ENCODE assay signal across 35 mouse cellular contexts in the genomic region with DNA sequence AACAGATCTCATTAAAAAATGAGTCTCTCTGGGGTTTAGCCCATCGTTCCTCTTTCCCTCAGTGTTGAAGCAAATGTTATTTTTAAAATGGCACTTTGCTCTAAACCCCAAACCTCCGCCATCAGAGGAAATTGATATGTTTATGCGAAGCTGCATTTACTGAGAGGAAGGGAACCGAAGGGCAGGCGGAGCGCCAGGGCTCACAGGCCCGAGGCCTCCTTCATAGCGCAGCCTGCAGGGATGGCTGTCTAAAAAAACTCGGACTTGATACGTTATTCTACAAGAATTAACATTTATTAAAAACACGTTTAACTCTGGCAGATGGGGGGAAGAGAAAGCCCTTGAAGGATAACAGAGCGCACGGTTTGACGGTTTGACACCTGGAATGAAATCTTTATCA. TPM values are rescaled to one million over a fixed set of nuclear protein-coding genes. Genes with fewer than 3 reads are reported as not detected.
DNase-seq lines count a peak whose midpoint lies in the region; ATAC-seq and TF ChIP-seq lines count a peak whose summit lies in the region.
"Had no signal": no experiment of that assay in that cellular context is flagged by ENCODE, and none has a peak within 500 bp of the region (broad histone marks: within the 10 kb centered on the region; RNA-seq: fewer than 3 reads in every experiment).

No protein-coding gene starts in this region.

- peak overlapping the region; percentile 77 for H3K27ac ChIP-seq in intestine, embryonic 14.5 days (ENCODE audit: low read depth)
- no peak overlapping the region for H3K27ac ChIP-seq in intestine, postnatal 0 days (ENCODE audit: low read depth, low read length)
- H3K27ac ChIP-seq in ES-E14 (ENCODE audit: insufficient read depth, low read depth, low read length, poor library complexity, severe bottlenecking): no peak overlapping the region
- no peak overlapping the region for H3K27ac ChIP-seq in embryonic facial prominence, embryonic 14.5 days (replicated peaks; ENCODE audit: low read depth, low read length)
- H3K27ac ChIP-seq in stomach, embryonic 16.5 days (ENCODE audit: low read length): no peak overlapping the region; the same call in 1 of the 2 replicates
- H3K27ac ChIP-seq: embryonic facial prominence, embryonic 13.5 days; heart, embryonic 13.5 days; hindbrain, embryonic 10.5 days; hindbrain, embryonic 15.5 days; limb, embryonic 10.5 days; limb, embryonic 15.5 days; liver, embryonic 15.5 days; macrophage; midbrain, embryonic 13.5 days had no signal

- no peak overlapping the region for H3K9ac ChIP-seq in intestine, embryonic 14.5 days (ENCODE audit: low read length)
- no peak overlapping the region for H3K9ac ChIP-seq in intestine, postnatal 0 days (ENCODE audit: low read depth, low read length)
- no peak overlapping the region for H3K9ac ChIP-seq in ES-E14 (ENCODE audit: insufficient read depth, low read depth, low read length, poor library complexity, severe bottlenecking)
- H3K9ac ChIP-seq in embryonic facial prominence, embryonic 14.5 days (ENCODE audit: low read depth, low read length): no peak overlapping the region
- H3K9ac ChIP-seq in stomach, embryonic 16.5 days (ENCODE audit: low read length): no peak overlapping the region; the same call in 1 of the 2 replicates
- H3K9ac ChIP-seq: embryonic facial prominence, embryonic 13.5 days; heart, embryonic 13.5 days; hindbrain, embryonic 15.5 days; limb, embryonic 15.5 days; liver, embryonic 15.5 days; midbrain, embryonic 13.5 days had no signal

- H3K4me3 ChIP-seq in intestine, embryonic 14.5 days (ENCODE audit: low read depth, low read length): no peak overlapping the region
- no peak overlapping the region for H3K4me3 ChIP-seq in intestine, postnatal 0 days (ENCODE audit: low read depth, low read length)
- H3K4me3 ChIP-seq in ES-E14 (ENCODE audit: insufficient read depth in 1 of 2, low read depth in 1 of 2, low read length in 2 of 2, poor library complexity in 1 of 2, severe bottlenecking in 1 of 2): no peak overlapping the region
- H3K4me3 ChIP-seq in embryonic facial prominence, embryonic 14.5 days (ENCODE audit: low read depth, low read length): no peak overlapping the region
- no peak overlapping the region for H3K4me3 ChIP-seq in stomach, embryonic 16.5 days (replicated peaks; ENCODE audit: low read length)
- H3K4me3 ChIP-seq: embryonic facial prominence, embryonic 13.5 days; erythroblast, embryonic 14.5 days; heart, embryonic 13.5 days; hindbrain, embryonic 10.5 days; hindbrain, embryonic 15.5 days; limb, embryonic 10.5 days; limb, embryonic 15.5 days; liver, embryonic 15.5 days; midbrain, embryonic 13.5 days had no signal

- peaks cover 3% of the 10 kb centered on the region; the same call in 1 of the 2 replicates for H3K4me1 ChIP-seq in intestine, embryonic 14.5 days (replicated peaks; ENCODE audit: control insufficient read depth, insufficient read depth, low read length)
- no peaks in the 10 kb centered on the region for H3K4me1 ChIP-seq in intestine, postnatal 0 days (replicated peaks; ENCODE audit: control insufficient read depth, insufficient read depth, low read length)
- peaks cover 0 to 4% of the 10 kb centered on the region in 2 experiments; a peak in 2 of 4 replicates for H3K4me1 ChIP-seq in ES-E14 (ENCODE audit: control insufficient read depth in 2 of 2, insufficient read depth in 2 of 2, low read length in 2 of 2, poor library complexity in 1 of 2)
- H3K4me1 ChIP-seq in embryonic facial prominence, embryonic 14.5 days (ENCODE audit: control insufficient read depth, insufficient read depth, low read length): no peaks in the 10 kb centered on the region
- H3K4me1 ChIP-seq in stomach, embryonic 16.5 days (ENCODE audit: control insufficient read depth, insufficient read depth, low read length): peaks cover 7% of the 10 kb centered on the region
- H3K4me1 ChIP-seq: embryonic facial prominence, embryonic 13.5 days had no signal

- WGBS in intestine, embryonic 14.5 days: 42% methylated on average over 14 of the region's 14 CpGs
- WGBS in intestine, postnatal 0 days: 64% methylated on average over 14 of the region's 14 CpGs
- whole genome bisulfite sequencing in embryonic facial prominence, embryonic 14.5 days: 58% methylated on average over 14 of the region's 14 CpGs
- WGBS in stomach, embryonic 16.5 days: 40% methylated on average over 14 of the region's 14 CpGs

- H3K36me3 ChIP-seq in intestine, embryonic 14.5 days (ENCODE audit: control insufficient read depth, insufficient read depth, low read length): no peaks in the 10 kb centered on the region
- H3K36me3 ChIP-seq in intestine, postnatal 0 days (ENCODE audit: control insufficient read depth, insufficient read depth): no peaks in the 10 kb centered on the region
- H3K36me3 ChIP-seq in ES-E14 (ENCODE audit: control insufficient read depth, insufficient read depth, low read length, poor library complexity, severe bottlenecking): no peaks in the 10 kb centered on the region
- H3K36me3 ChIP-seq in embryonic facial prominence, embryonic 14.5 days (ENCODE audit: control insufficient read depth, insufficient read depth, low read length): no peaks in the 10 kb centered on the region
- no peaks in the 10 kb centered on the region for H3K36me3 ChIP-seq in stomach, embryonic 16.5 days (ENCODE audit: control insufficient read depth, insufficient read depth, low read length)
- H3K36me3 ChIP-seq: embryonic facial prominence, embryonic 13.5 days; heart, embryonic 13.5 days; hindbrain, embryonic 10.5 days; hindbrain, embryonic 15.5 days; limb, embryonic 10.5 days; limb, embryonic 15.5 days; liver, embryonic 15.5 days; midbrain, embryonic 13.5 days had no signal

- peak; percentile 64 for DNase-seq in intestine, embryonic 14.5 days (ENCODE audit: low spot score)
- DNase-seq in ES-E14 (ENCODE audit: low read depth, low spot score): no peak
- peak; percentile 63 for DNase-seq in embryonic facial prominence, embryonic 14.5 days (ENCODE audit: low spot score)
- no peak for DNase-seq in heart, postnatal 14 days
- DNase-seq in layer of hippocampus, adult 18-20 months (ENCODE audit: low spot score in 2 of 2): no peak
- DNase-seq: adrenal gland, adult 8-10 months; kidney, adult 9 months; kidney, postnatal 10 days; layer of hippocampus, adult 9-11 months had no signal

- intact Hi-C loops in heart, postnatal 14 days (cut with DNase I): no loop called here

- H3K9me3 ChIP-seq in intestine, embryonic 14.5 days (ENCODE audit: control insufficient read depth, low read length): no peaks in the 10 kb centered on the region
- no peaks in the 10 kb centered on the region for H3K9me3 ChIP-seq in intestine, postnatal 0 days (ENCODE audit: control insufficient read depth)
- H3K9me3 ChIP-seq in ES-E14 (ENCODE audit: control insufficient read depth, insufficient read depth, low read depth, low read length): no peaks in the 10 kb centered on the region
- H3K9me3 ChIP-seq in embryonic facial prominence, embryonic 14.5 days (ENCODE audit: control insufficient read depth, low read length): no peaks in the 10 kb centered on the region
- no peaks in the 10 kb centered on the region for H3K9me3 ChIP-seq in stomach, embryonic 16.5 days (replicated peaks; ENCODE audit: control insufficient read depth, low read length)
- H3K9me3 ChIP-seq: heart, embryonic 13.5 days; hindbrain, embryonic 10.5 days; hindbrain, embryonic 15.5 days; limb, embryonic 10.5 days; limb, embryonic 15.5 days; liver, embryonic 15.5 days; midbrain, embryonic 13.5 days had no signal

- in situ Hi-C loops in ES-E14 (cut with MboI; ENCODE audit: low sequenced_read_pairs in 2 of 2, unreplicated experiment in 2 of 2): no loop called here

- no peak for TF ChIP-seq CTCF in intestine, postnatal 0 days (IDR thresholded peaks at IDR 0.05; ENCODE audit: low read depth)

- no peaks in the 10 kb centered on the region for H3K27me3 ChIP-seq in intestine, embryonic 14.5 days (replicated peaks; ENCODE audit: control insufficient read depth, insufficient read depth, low read length)
- no peaks in the 10 kb centered on the region for H3K27me3 ChIP-seq in intestine, postnatal 0 days (replicated peaks; ENCODE audit: control insufficient read depth, insufficient read depth, low read length)
- H3K27me3 ChIP-seq in embryonic facial prominence, embryonic 14.5 days (replicated peaks; ENCODE audit: control insufficient read depth, insufficient read depth, low read length): no peaks in the 10 kb centered on the region
- no peaks in the 10 kb centered on the region for H3K27me3 ChIP-seq in stomach, embryonic 16.5 days (ENCODE audit: control insufficient read depth, insufficient read depth, low read length)
- H3K27me3 ChIP-seq: embryonic facial prominence, embryonic 13.5 days; heart, embryonic 13.5 days; hindbrain, embryonic 15.5 days; limb, embryonic 15.5 days; liver, embryonic 15.5 days; midbrain, embryonic 13.5 days had no signal

- no peak for ATAC-seq in intestine, embryonic 14.5 days (replicated peaks; ENCODE audit: low FRiP score, low TSS enrichment, low read depth)
- no peak for ATAC-seq in intestine, postnatal 0 days
- ATAC-seq in embryonic facial prominence, embryonic 14.5 days (ENCODE audit: low read depth): no peak
- peak; percentile 48; the same call in 1 of the 2 replicates for ATAC-seq in stomach, embryonic 16.5 days (ENCODE audit: insufficient read depth, low FRiP score)
- ATAC-seq: CD4-positive, CD25-positive, alpha-beta regulatory T cell, adult 4 months; forebrain, embryonic 16.5 days; inflammation-experienced regulatory T-cells, adult 6 months; lung, postnatal 0 days; midbrain, embryonic 13.5 days had no signal

- H3K4me2 ChIP-seq in intestine, embryonic 14.5 days (ENCODE audit: low read length): peak overlapping the region; percentile 29; the same call in 1 of the 2 replicates
- no peak overlapping the region for H3K4me2 ChIP-seq in intestine, postnatal 0 days (replicated peaks; ENCODE audit: low read depth)
- no peak overlapping the region; the same call in 1 of the 2 replicates for H3K4me2 ChIP-seq in embryonic facial prominence, embryonic 14.5 days (ENCODE audit: low read depth, low read length)
- H3K4me2 ChIP-seq in stomach, embryonic 16.5 days (ENCODE audit: low read depth, low read length): peak overlapping the region; percentile 9; the same call in 1 of the 2 replicates
- H3K4me2 ChIP-seq: embryonic facial prominence, embryonic 13.5 days; heart, embryonic 13.5 days; hindbrain, embryonic 15.5 days; limb, embryonic 15.5 days; liver, embryonic 15.5 days; midbrain, embryonic 13.5 days had no signal

RNA-seq across cellular contexts. Expression of a gene that starts 10.7 kb away (rescaled TPM):
- polyA plus RNA-seq in intestine, embryonic 14.5 days (2014; fragmentation: Nextera tagmentation; extraction: Ambion mirVana): 3.7 TPM in 2 replicates
- 0.70 and 0.93 TPM in 2 replicates for polyA plus RNA-seq in intestine, postnatal 0 days (2015; fragmentation: Nextera tagmentation; extraction: Ambion mirVana)
- total RNA-seq in ES-E14 (2012; rRNA removed): 0.26 and 0.54 TPM in 2 replicates
- polyA plus RNA-seq in embryonic facial prominence, embryonic 14.5 days (2014; fragmentation: Nextera tagmentation; extraction: Ambion mirVana): 2.0 and 2.1 TPM in 2 replicates
- polyA plus RNA-seq in stomach, embryonic 16.5 days (2015; fragmentation: Nextera tagmentation; extraction: Ambion mirVana): 1.1 and 1.3 TPM in 2 replicates
- total RNA-seq in heart, postnatal 14 days (2021): 1 to 10 TPM; 1.2 to 2.2 TPM
- total RNA-seq in layer of hippocampus, adult 18-20 months (2021): 1 to 10 TPM; 7.4 to 8.8 TPM
- total RNA-seq: megakaryocyte-erythroid progenitor cell, adult 5-6 weeks had no signal
- polyA plus RNA-seq: CD4-positive, CD25-positive, alpha-beta regulatory T cell, adult 4 months; erythroblast, embryonic 14.5 days; inflammation-experienced regulatory T-cells, adult 6 months; macrophage had no signal

RNA-seq across cellular contexts. Expression of a gene that starts 30.7 kb away (rescaled TPM):
- polyA plus RNA-seq in intestine, embryonic 14.5 days (2014; fragmentation: Nextera tagmentation; extraction: Ambion mirVana): 57.0 and 58.3 TPM in 2 replicates
- polyA plus RNA-seq in intestine, postnatal 0 days (2015; fragmentation: Nextera tagmentation; extraction: Ambion mirVana): 95.1 and 99.6 TPM in 2 replicates
- 38.1 and 46.1 TPM in 2 replicates for total RNA-seq in ES-E14 (2012; rRNA removed)
- polyA plus RNA-seq in embryonic facial prominence, embryonic 14.5 days (2014; fragmentation: Nextera tagmentation; extraction: Ambion mirVana): 66.3 and 71.5 TPM in 2 replicates
- 63.6 and 64.9 TPM in 2 replicates for polyA plus RNA-seq in stomach, embryonic 16.5 days (2015; fragmentation: Nextera tagmentation; extraction: Ambion mirVana)
- total RNA-seq in heart, postnatal 14 days (2021): 10 to 100 TPM; 11.9 to 12.0 TPM
- 10 to 100 TPM; 19.9 to 23.1 TPM for total RNA-seq in layer of hippocampus, adult 18-20 months (2021)
- polyA plus RNA-seq: erythroblast, embryonic 14.5 days had no signal

RNA-seq across cellular contexts. Expression of a gene that starts 30.8 kb away (rescaled TPM):
- polyA plus RNA-seq in intestine, embryonic 14.5 days (2014; fragmentation: Nextera tagmentation; extraction: Ambion mirVana): 134 and 141 TPM in 2 replicates
- 31.0 and 31.7 TPM in 2 replicates for polyA plus RNA-seq in intestine, postnatal 0 days (2015; fragmentation: Nextera tagmentation; extraction: Ambion mirVana)
- total RNA-seq in ES-E14 (2012; rRNA removed): 116 and 144 TPM in 2 replicates
- polyA plus RNA-seq in embryonic facial prominence, embryonic 14.5 days (2014; fragmentation: Nextera tagmentation; extraction: Ambion mirVana): 112 and 113 TPM in 2 replicates
- 87.3 and 90.3 TPM in 2 replicates for polyA plus RNA-seq in stomach, embryonic 16.5 days (2015; fragmentation: Nextera tagmentation; extraction: Ambion mirVana)
- total RNA-seq in heart, postnatal 14 days (2021): 10 to 100 TPM; 17.3 to 22.3 TPM
- 10 to 100 TPM; 26.9 to 32.9 TPM for total RNA-seq in layer of hippocampus, adult 18-20 months (2021)

RNA-seq across cellular contexts. Expression of a gene that starts 41.6 kb away (rescaled TPM):
- polyA plus RNA-seq in intestine, embryonic 14.5 days (2014; fragmentation: Nextera tagmentation; extraction: Ambion mirVana): 42.8 and 43.7 TPM in 2 replicates
- polyA plus RNA-seq in intestine, postnatal 0 days (2015; fragmentation: Nextera tagmentation; extraction: Ambion mirVana): 28.8 and 30.8 TPM in 2 replicates
- 10.4 and 18.1 TPM in 2 replicates for total RNA-seq in ES-E14 (2012; rRNA removed)
- polyA plus RNA-seq in embryonic facial prominence, embryonic 14.5 days (2014; fragmentation: Nextera tagmentation; extraction: Ambion mirVana): 37.6 and 43.0 TPM in 2 replicates
- polyA plus RNA-seq in stomach, embryonic 16.5 days (2015; fragmentation: Nextera tagmentation; extraction: Ambion mirVana): 19.0 and 19.4 TPM in 2 replicates
- total RNA-seq in heart, postnatal 14 days (2021): 10 to 100 TPM; 21.8 to 23.4 TPM
- total RNA-seq in layer of hippocampus, adult 18-20 months (2021): 10 to 100 TPM; 52.4 to 58.8 TPM

RNA-seq across cellular contexts. Expression of a gene that starts 51.9 kb away (rescaled TPM):
- 1.5 and 2.4 TPM in 2 replicates for polyA plus RNA-seq in intestine, embryonic 14.5 days (2014; fragmentation: Nextera tagmentation; extraction: Ambion mirVana)
- not detected in 2 replicates for polyA plus RNA-seq in intestine, postnatal 0 days (2015; fragmentation: Nextera tagmentation; extraction: Ambion mirVana)
- not detected in 2 replicates for total RNA-seq in ES-E14 (2012; rRNA removed)
- polyA plus RNA-seq in embryonic facial prominence, embryonic 14.5 days (2014; fragmentation: Nextera tagmentation; extraction: Ambion mirVana): 0.57 TPM in 1 of 2 replicates, not detected in the other
- 0.51 and 0.88 TPM in 2 replicates for polyA plus RNA-seq in stomach, embryonic 16.5 days (2015; fragmentation: Nextera tagmentation; extraction: Ambion mirVana)
- total RNA-seq in heart, postnatal 14 days (2021): not detected
- not detected for total RNA-seq in layer of hippocampus, adult 18-20 months (2021)
- total RNA-seq: adrenal gland, adult 8-10 months; adrenal gland, postnatal 4 days; gastrocnemius, adult 8-10 months; gastrocnemius, postnatal 4 days; heart, adult 8-10 months; heart, postnatal 10 days; left cerebral cortex, postnatal 10 days; megakaryocyte-erythroid progenitor cell, adult 5-6 weeks had no signal
- polyA plus RNA-seq: cerebellum, adult 2 months; cortical plate, adult 2 months; embryonic facial prominence, embryonic 13.5 days; erythroblast, embryonic 14.5 days; forebrain, embryonic 16.5 days; large intestine, adult 2 months; lung, postnatal 0 days; macrophage had no signal

Comparison
In these comparisons a context has a peak if more than half of its experiments do, and no peak if none do; other contexts are left out.
1. H3K4me2 ChIP-seq: peak in intestine, embryonic 14.5 days (single experiment) and stomach, embryonic 16.5 days (single experiment); none in intestine, postnatal 0 days (single experiment) and embryonic facial prominence, embryonic 14.5 days (single experiment).
2. DNase-seq: peak in intestine, embryonic 14.5 days (single experiment) and embryonic facial prominence, embryonic 14.5 days (single experiment); none in ES-E14 (single experiment), heart, postnatal 14 days (0 of 2) and layer of hippocampus, adult 18-20 months (0 of 2).